Mouse (Mus musculus) lung, embryonic 15.5 days (tissue): ENCODE measurements around the gene A630001G21Rik. TPM values are rescaled to one million over a fixed set of nuclear protein-coding genes. Genes with fewer than 3 reads are reported as not detected.

ENCODE experiments used
- ATAC-seq: fragments of 200-750 bp; cut with Nextera tagmentation; 2 replicates; pipeline ENCODE4 v1.8.0; 2017; ENCODE audit warnings: moderate number of reproducible peaks, borderline replicate concordance; ENCODE audit not compliant: low FRiP score, low TSS enrichment; ENCODE audit errors: extremely low read depth
- H3K27ac ChIP-seq: fragments of 300-500 bp; sonication (generic); 2 replicates; pipeline ENCODE4 v1.5.1; 2015; ENCODE audit warnings: moderate library complexity, mild to moderate bottlenecking, inconsistent platforms
- H3K27me3 ChIP-seq: fragments of 300-500 bp; sonication (generic); 2 replicates; pipeline ENCODE4 v1.6.1; 2015; ENCODE audit warnings: inconsistent platforms
- H3K36me3 ChIP-seq: fragments of 300-500 bp; sonication (generic); 2 replicates; pipeline ENCODE4 v1.6.1; 2015; ENCODE audit warnings: inconsistent platforms
- H3K4me1 ChIP-seq: fragments of 300-500 bp; sonication (generic); 2 replicates; pipeline ENCODE4 v1.6.1; 2015; ENCODE audit warnings: inconsistent platforms
- H3K4me2 ChIP-seq: fragments of 300-500 bp; sonication (generic); 2 replicates; pipeline ENCODE4 v1.6.1; 2015; ENCODE audit warnings: inconsistent platforms, mild to moderate bottlenecking, moderate library complexity
- H3K4me3 ChIP-seq: fragments of 300-500 bp; sonication (generic); 2 replicates; pipeline ENCODE4 v1.5.1; 2015; ENCODE audit warnings: mild to moderate bottlenecking, inconsistent platforms
- H3K9ac ChIP-seq: fragments of 300-500 bp; sonication (generic); 2 replicates; pipeline ENCODE4 v1.6.1; 2015; ENCODE audit warnings: inconsistent platforms
- H3K9me3 ChIP-seq: fragments of 300-500 bp; sonication (generic); 2 replicates; pipeline ENCODE4 v1.6.1; 2016; ENCODE audit warnings: inconsistent platforms
- WGBS: fragments of 180-500 bp; shearing (Covaris S2); methylation state at CpG from one replicate; pipeline ENCODE4 v1.1.7; 2015; 5-methylcytosine and 5-hydroxymethylcytosine counted together
- polyA plus RNA-seq: library from polyadenylated mRNA; unstranded; fragments of >200 nt; fragmentation: Nextera tagmentation; extraction: Ambion mirVana; gene quantifications from 2 replicates; pipeline ENCODE4 v1.2.1, GENCODE M21; 2015

The A630001G21Rik gene
- polyA plus RNA-seq, 1 experiment from 2014 or later: 1.5 TPM

- H3K36me3 ChIP-seq: no peaks in the 10 kb centered on the region
- H3K4me1 ChIP-seq: no peaks in the 10 kb centered on the region
- ATAC-seq: no peak
- 67% methylated on average over 3 of the region's 3 CpGs for WGBS
- H3K27ac ChIP-seq: no peak overlapping the region
- no peak overlapping the region for H3K9ac ChIP-seq
- H3K27me3 ChIP-seq: no peaks in the 10 kb centered on the region
- H3K4me2 ChIP-seq: no peak overlapping the region
- H3K4me3 ChIP-seq: no peak overlapping the region
- no peaks in the 10 kb centered on the region for H3K9me3 ChIP-seq
Measured at GRCm38 (mm10) chr1:85744539-85744938, 33.9 kb downstream of the A630001G21Rik start.

- ATAC-seq: no peak
- H3K27me3 ChIP-seq: no peaks in the 10 kb centered on the region
- no peak overlapping the region for H3K4me3 ChIP-seq
- H3K27ac ChIP-seq: no peak overlapping the region
- H3K9ac ChIP-seq: no peak overlapping the region
- H3K9me3 ChIP-seq: no peaks in the 10 kb centered on the region
- no peak overlapping the region for H3K4me2 ChIP-seq
- WGBS: 9% methylated on average over 2 of the region's 2 CpGs
- H3K4me1 ChIP-seq: no peaks in the 10 kb centered on the region
- no peaks in the 10 kb centered on the region for H3K36me3 ChIP-seq
Measured at GRCm38 (mm10) chr1:85742916-85743505, 35.4 kb downstream of the A630001G21Rik start.

- no peak overlapping the region for H3K9ac ChIP-seq
- H3K4me1 ChIP-seq: no peaks in the 10 kb centered on the region
- no peaks in the 10 kb centered on the region for H3K27me3 ChIP-seq
- H3K4me3 ChIP-seq: no peak overlapping the region
- H3K9me3 ChIP-seq: no peaks in the 10 kb centered on the region
- no peaks in the 10 kb centered on the region for H3K36me3 ChIP-seq
- no peak for ATAC-seq
- no peak overlapping the region for H3K4me2 ChIP-seq
- no peak overlapping the region for H3K27ac ChIP-seq
- WGBS: 63% methylated on average over 5 of the region's 5 CpGs
Measured at GRCm38 (mm10) chr1:85742333-85742732, 36.1 kb downstream of the A630001G21Rik start.

- Histone ChIP-seq H3K9me3 (no peaks in the 10 kb centered on the region), H3K27me3 (no peaks in the 10 kb centered on the region), H3K4me3 (no peak overlapping the region), H3K4me2 (no peak overlapping the region), H3K4me1 (peaks cover 5% of the 10 kb centered on the region), H3K9ac (no peak overlapping the region), H3K27ac (0 out of 2 replicates have a peak overlapping the region, but pooled peaks have one; percentile 8), H3K36me3 (no peaks in the 10 kb centered on the region)
- peak; percentile 67 for ATAC-seq
- WGBS: 59% methylated on average over 6 of the region's 6 CpGs
Measured at GRCm38 (mm10) chr1:85740923-85741322, 37.5 kb downstream of the A630001G21Rik start.

- ATAC-seq: no peak
- no peaks in the 10 kb centered on the region for H3K9me3 ChIP-seq
- H3K27me3 ChIP-seq: no peaks in the 10 kb centered on the region
- H3K27ac ChIP-seq: no peak overlapping the region
- no peak overlapping the region for H3K9ac ChIP-seq
- no peak overlapping the region for H3K4me3 ChIP-seq
- H3K4me2 ChIP-seq: no peak overlapping the region
- peaks cover 8% of the 10 kb centered on the region for H3K4me1 ChIP-seq
- no peaks in the 10 kb centered on the region for H3K36me3 ChIP-seq
Measured at GRCm38 (mm10) chr1:85739819-85740218, 38.6 kb downstream of the A630001G21Rik start.

GRCm38 (mm10) chr1:85739000-85739399, 39.4 kb downstream of the A630001G21Rik start:
- ATAC-seq: no peak
- H3K4me3 ChIP-seq: no peak overlapping the region
- H3K36me3 ChIP-seq: no peaks in the 10 kb centered on the region
- H3K9ac ChIP-seq: no peak overlapping the region
- H3K9me3 ChIP-seq: no peaks in the 10 kb centered on the region
- no peaks in the 10 kb centered on the region for H3K27me3 ChIP-seq
- H3K27ac ChIP-seq: no peak overlapping the region
- no peak overlapping the region for H3K4me2 ChIP-seq
- 88% methylated on average over 4 of the region's 4 CpGs for WGBS
- H3K4me1 ChIP-seq: peaks cover 8% of the 10 kb centered on the region

- Histone ChIP-seq H3K27ac (no peak overlapping the region), H3K9ac (0 out of 2 replicates have a peak overlapping the region, but pooled peaks have one; percentile 31), H3K9me3 (no peaks in the 10 kb centered on the region), H3K4me1 (peaks cover 8% of the 10 kb centered on the region), H3K4me2 (peak overlapping the region; percentile 53), H3K4me3 (peak overlapping the region; percentile 34), H3K27me3 (no peaks in the 10 kb centered on the region), H3K36me3 (no peaks in the 10 kb centered on the region)
- WGBS: 33% methylated on average over 18 of the region's 18 CpGs
- ATAC-seq: no peak
Measured at GRCm38 (mm10) chr1:85736355-85737184, 41.9 kb downstream of the A630001G21Rik start.

GRCm38 (mm10) chr1:85735463-85736123, 42.9 kb downstream of the A630001G21Rik start:
- ATAC-seq: peak; percentile 71; the same call in 1 of the 2 replicates
- H3K9ac ChIP-seq: no peak overlapping the region
- H3K4me3 ChIP-seq: peak overlapping the region; percentile 34; the same call in 1 of the 2 replicates
- H3K36me3 ChIP-seq: no peaks in the 10 kb centered on the region
- no peaks in the 10 kb centered on the region for H3K9me3 ChIP-seq
- H3K27ac ChIP-seq: no peak overlapping the region
- no peaks in the 10 kb centered on the region for H3K27me3 ChIP-seq
- peaks cover 8% of the 10 kb centered on the region for H3K4me1 ChIP-seq
- WGBS: 63% methylated on average over 13 of the region's 13 CpGs
- peak overlapping the region; percentile 53 for H3K4me2 ChIP-seq

- Histone ChIP-seq H3K9me3 (no peaks in the 10 kb centered on the region), H3K9ac (no peak overlapping the region), H3K27ac (no peak overlapping the region), H3K4me1 (peaks cover 8% of the 10 kb centered on the region), H3K27me3 (no peaks in the 10 kb centered on the region), H3K4me3 (no peak overlapping the region), H3K36me3 (no peaks in the 10 kb centered on the region), H3K4me2 (no peak overlapping the region)
- no peak for ATAC-seq
- 75% methylated on average over 1 of the region's 1 CpGs for WGBS
Measured at GRCm38 (mm10) chr1:85734511-85734910, 43.9 kb downstream of the A630001G21Rik start.

GRCm38 (mm10) chr1:85732581-85732980, 45.9 kb downstream of the A630001G21Rik start:
- no peaks in the 10 kb centered on the region for H3K36me3 ChIP-seq
- H3K27me3 ChIP-seq: no peaks in the 10 kb centered on the region
- no peak for ATAC-seq
- WGBS: 67% methylated on average over 3 of the region's 3 CpGs
- H3K9ac ChIP-seq: no peak overlapping the region
- no peak overlapping the region for H3K27ac ChIP-seq
- no peak overlapping the region for H3K4me2 ChIP-seq
- no peaks in the 10 kb centered on the region for H3K9me3 ChIP-seq
- H3K4me1 ChIP-seq: peaks cover 8% of the 10 kb centered on the region
- H3K4me3 ChIP-seq: no peak overlapping the region

GRCm38 (mm10) chr1:85730471-85730870, 48.0 kb downstream of the A630001G21Rik start:
- WGBS: 75% methylated on average over 6 of the region's 6 CpGs
- H3K4me2 ChIP-seq: no peak overlapping the region
- no peak for ATAC-seq

More at GRCm38 (mm10) chr1:85730471-85730870, 48.0 kb downstream of the A630001G21Rik start:
- H3K27me3 ChIP-seq: no peaks in the 10 kb centered on the region
- H3K9ac ChIP-seq: no peak overlapping the region
- no peaks in the 10 kb centered on the region for H3K4me1 ChIP-seq
- H3K4me3 ChIP-seq: no peak overlapping the region
- no peaks in the 10 kb centered on the region for H3K9me3 ChIP-seq
- H3K36me3 ChIP-seq: no peaks in the 10 kb centered on the region
- no peak overlapping the region for H3K27ac ChIP-seq
